Comparison of ENCODE assay signal across 8 mouse cellular contexts in the genomic region with DNA sequence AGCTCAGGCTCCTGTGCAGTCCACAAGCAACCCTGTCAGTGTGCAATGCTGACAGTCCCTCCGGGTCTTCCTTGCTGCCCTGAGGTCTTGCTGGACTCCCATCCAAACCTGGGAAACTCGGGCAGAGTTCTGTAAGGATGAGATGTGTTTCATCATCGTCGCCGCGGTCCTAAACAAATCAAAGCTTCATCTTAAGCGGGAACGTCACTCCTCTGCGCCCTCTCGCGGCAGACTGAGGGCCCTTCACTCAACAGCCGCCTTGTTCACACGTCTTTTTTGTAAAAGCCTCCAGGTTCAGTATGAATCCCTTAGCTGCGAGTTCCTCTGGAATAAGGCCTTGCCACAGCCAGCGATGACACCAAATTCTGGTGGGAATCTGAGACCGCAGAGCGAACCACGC. TPM values are rescaled to one million over a fixed set of nuclear protein-coding genes. Genes with fewer than 3 reads are reported as not detected.
DNase-seq lines count a peak whose midpoint lies in the region; ATAC-seq lines count a peak whose summit lies in the region.

No protein-coding gene starts in this region.

- no peaks in the 10 kb centered on the region for H3K36me3 ChIP-seq in hindbrain, embryonic 15.5 days

- peak overlapping the region; percentile 57 for H3K4me2 ChIP-seq in hindbrain, embryonic 15.5 days

- 0 out of 2 replicates have a peak, but pooled peaks have one; percentile 38 for ATAC-seq in hindbrain, embryonic 15.5 days (ENCODE audit: low FRiP score, low read depth)

- peak overlapping the region; percentile 52; the same call in 1 of the 2 replicates for H3K27ac ChIP-seq in hindbrain, embryonic 15.5 days (replicated peaks)

- WGBS in hindbrain, embryonic 15.5 days: 6% methylated on average over 18 of the region's 18 CpGs

- no peaks in the 10 kb centered on the region for H3K9me3 ChIP-seq in hindbrain, embryonic 15.5 days

- peak overlapping the region; percentile 33 for H3K4me3 ChIP-seq in hindbrain, embryonic 15.5 days

- DNase-seq in NIH3T3 (ENCODE audit: low read depth): peak; percentile 90
- DNase-seq in cerebellum, postnatal 10 days: peak; percentile 91 to 92
- peak; percentile 55 to 70 for DNase-seq in frontal cortex, postnatal 14 days (ENCODE audit: low spot score in 2 of 2)
- peak; percentile 63 for DNase-seq in layer of hippocampus, postnatal 36 days
- peak; percentile 70 to 82 for DNase-seq in lung, postnatal 4 days
- peak; percentile 72 for DNase-seq in right cerebral cortex, adult 18-20 months
- DNase-seq in urinary bladder, postnatal 4 days (ENCODE audit: low spot score in 2 of 2): peak; percentile 51 to 77

- H3K4me1 ChIP-seq in hindbrain, embryonic 15.5 days (replicated peaks): peaks cover 7% of the 10 kb centered on the region

- H3K27me3 ChIP-seq in hindbrain, embryonic 15.5 days: no peaks in the 10 kb centered on the region

- peak overlapping the region; percentile 39 for H3K9ac ChIP-seq in hindbrain, embryonic 15.5 days

RNA-seq across cellular contexts. Expression of a gene that starts 0.8 kb away (rescaled TPM):
- polyA plus RNA-seq in hindbrain, embryonic 15.5 days (2015; fragmentation: Nextera tagmentation; extraction: Ambion mirVana): 2.6 and 2.7 TPM in 2 replicates
- under 1 TPM; 0.72 to 0.76 TPM for total RNA-seq in layer of hippocampus, postnatal 36 days (2021)

RNA-seq across cellular contexts. Expression of a gene that starts 5.8 kb away (rescaled TPM):
- polyA plus RNA-seq in hindbrain, embryonic 15.5 days (2015; fragmentation: Nextera tagmentation; extraction: Ambion mirVana): not detected in 2 replicates
- not detected for total RNA-seq in layer of hippocampus, postnatal 36 days (2021)

RNA-seq across cellular contexts. Expression of a gene that starts 36.0 kb away (rescaled TPM):
- polyA plus RNA-seq in hindbrain, embryonic 15.5 days (2015; fragmentation: Nextera tagmentation; extraction: Ambion mirVana): 266 and 286 TPM in 2 replicates
- 100 to 1,000 TPM; 156 to 157 TPM for total RNA-seq in layer of hippocampus, postnatal 36 days (2021)

RNA-seq across cellular contexts. Expression of a gene that starts 37.5 kb away (rescaled TPM):
- 5.0 and 7.2 TPM in 2 replicates for polyA plus RNA-seq in hindbrain, embryonic 15.5 days (2015; fragmentation: Nextera tagmentation; extraction: Ambion mirVana)
- total RNA-seq in layer of hippocampus, postnatal 36 days (2021): 1 to 10 TPM; 1.4 to 2.4 TPM

Comparison
In these comparisons a context has a peak if more than half of its experiments do, and no peak if none do; other contexts are left out.
1. Peak in every context shown above with its lines: DNase-seq, ATAC-seq, H3K4me3 ChIP-seq and H3K27ac ChIP-seq.